Comparison of ENCODE assay signal across 10 mouse cellular contexts in the genomic region with DNA sequence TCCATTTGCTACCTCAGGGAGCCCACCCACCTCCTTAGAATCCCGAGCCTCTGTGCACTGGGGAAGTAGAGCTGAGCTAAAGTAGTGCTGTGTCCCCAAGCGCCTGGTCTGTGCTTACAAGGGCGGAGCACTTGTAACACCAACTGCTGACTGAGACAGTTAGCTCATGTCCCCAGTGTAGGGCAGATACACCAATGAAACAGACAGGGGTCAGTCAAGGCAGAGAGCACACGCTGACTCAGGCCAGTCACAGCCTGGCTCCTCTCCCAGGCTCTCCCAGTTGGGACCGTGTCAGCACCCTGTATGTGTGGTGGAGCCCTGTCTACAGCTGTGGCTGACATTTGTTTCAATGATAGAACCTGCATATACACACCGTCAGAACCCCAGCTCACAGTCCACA. TPM values are rescaled to one million over a fixed set of nuclear protein-coding genes. Genes with fewer than 3 reads are reported as not detected.
DNase-seq lines count a peak whose midpoint lies in the region; ATAC-seq and TF ChIP-seq lines count a peak whose summit lies in the region.
"Had no signal": no experiment of that assay in that cellular context is flagged by ENCODE, and none has a peak within 500 bp of the region (broad histone marks: within the 10 kb centered on the region; RNA-seq: fewer than 3 reads in every experiment).

No protein-coding gene starts in this region.

- no peaks in the 10 kb centered on the region for H3K36me3 ChIP-seq in liver, postnatal 0 days (replicated peaks; ENCODE audit: insufficient read depth, low read length)
- H3K36me3 ChIP-seq in midbrain, embryonic 10.5 days: no peaks in the 10 kb centered on the region
- H3K36me3 ChIP-seq: limb, embryonic 15.5 days had no signal

- peak; percentile 80 for ATAC-seq in erythroblast, adult 5-6 weeks (replicated peaks; ENCODE audit: low FRiP score, poor library complexity, severe bottlenecking)
- ATAC-seq in liver, postnatal 0 days: peak; percentile 47
- ATAC-seq in inflammation-experienced regulatory T-cells, adult 6 months: no peak

- peak overlapping the region; percentile 49; the same call in 1 of the 2 replicates for H3K27ac ChIP-seq in liver, postnatal 0 days (ENCODE audit: low read depth)
- no peak overlapping the region for H3K27ac ChIP-seq in midbrain, embryonic 10.5 days (replicated peaks)
- H3K27ac ChIP-seq: forebrain, embryonic 10.5 days had no signal

- H3K9ac ChIP-seq in liver, postnatal 0 days (replicated peaks): no peak overlapping the region
- H3K9ac ChIP-seq: limb, embryonic 15.5 days had no signal

- no peak overlapping the region for H3K4me2 ChIP-seq in liver, postnatal 0 days (ENCODE audit: low read depth, low read length)
- H3K4me2 ChIP-seq: limb, embryonic 15.5 days had no signal

- intact Hi-C loops in heart, postnatal 10 days (cut with DNase I): loop anchor here (2.0 to 5.0 kb wide), 2 partner anchors 25 to 34 kb away; partner anchors contain the start of gene Emilin2

- peak; percentile 44 for TF ChIP-seq CTCF in liver, postnatal 0 days (IDR thresholded peaks at IDR 0.05; ENCODE audit: low read depth)

- H3K4me1 ChIP-seq in liver, postnatal 0 days (ENCODE audit: insufficient read depth): peaks cover 60% of the 10 kb centered on the region
- peaks cover 3% of the 10 kb centered on the region; the same call in 1 of the 2 replicates for H3K4me1 ChIP-seq in midbrain, embryonic 10.5 days

- peak; percentile 71 for DNase-seq in adrenal gland, adult 2 months
- no peak for DNase-seq in adrenal gland, adult 8-10 months
- peak; percentile 88 to 90 for DNase-seq in heart, postnatal 10 days
- no peak for DNase-seq in liver, postnatal 0 days
- no peak for DNase-seq in midbrain, embryonic 10.5 days (ENCODE audit: low spot score)
- DNase-seq in cerebellum, adult 9-10 months: no peak

- no peak for TF ChIP-seq EP300 in liver, postnatal 0 days (IDR thresholded peaks at IDR 0.05; ENCODE audit: low read depth)

- H3K4me3 ChIP-seq in liver, postnatal 0 days (ENCODE audit: low read depth, low read length): no peak overlapping the region
- no peak overlapping the region for H3K4me3 ChIP-seq in midbrain, embryonic 10.5 days
- H3K4me3 ChIP-seq: forebrain, embryonic 10.5 days; limb, embryonic 15.5 days had no signal

- H3K27me3 ChIP-seq in liver, postnatal 0 days (ENCODE audit: insufficient read depth, low read length): no peaks in the 10 kb centered on the region
- H3K27me3 ChIP-seq in midbrain, embryonic 10.5 days (ENCODE audit: low read depth, poor library complexity, severe bottlenecking): no peaks in the 10 kb centered on the region
- H3K27me3 ChIP-seq: limb, embryonic 15.5 days had no signal

- 44% methylated on average over 6 of the region's 6 CpGs for WGBS in liver, postnatal 0 days (ENCODE audit: insufficient replicate concordance)
- WGBS in midbrain, embryonic 10.5 days: 77% methylated on average over 6 of the region's 6 CpGs

- H3K9me3 ChIP-seq in liver, postnatal 0 days (ENCODE audit: low read length): no peaks in the 10 kb centered on the region
- H3K9me3 ChIP-seq in midbrain, embryonic 10.5 days (replicated peaks): no peaks in the 10 kb centered on the region
- H3K9me3 ChIP-seq: forebrain, embryonic 10.5 days; limb, embryonic 15.5 days had no signal

RNA-seq across cellular contexts. Expression of gene Emilin2, which starts 25.8 kb away (rescaled TPM):
- 1 to 10 TPM; 6.6 to 10.0 TPM for total RNA-seq in adrenal gland, adult 2 months (2021)
- polyA plus RNA-seq in adrenal gland, adult 2 months (2012; rRNA removed): 7.3 and 8.2 TPM in 2 replicates
- total RNA-seq in adrenal gland, adult 8-10 months (2022): 1 to 10 TPM; 4.1 to 8.7 (median 5.4) TPM
- total RNA-seq in erythroblast, adult 5-6 weeks (2015; ENCODE audit: low replicate concordance): 92.0 and 100 TPM in 2 replicates
- 129 and 143 TPM in 2 replicates for total RNA-seq in erythroblast, adult 5-6 weeks (2017; ENCODE audit: low replicate concordance)
- 100 to 1,000 TPM; 185 to 196 TPM for total RNA-seq in heart, postnatal 10 days (2021)
- 10.0 and 12.0 TPM in 2 replicates for polyA plus RNA-seq in liver, postnatal 0 days (2015; fragmentation: Nextera tagmentation; extraction: Ambion mirVana)
- 19.1 and 22.6 TPM in 2 replicates for polyA plus RNA-seq in midbrain, embryonic 10.5 days (2016; fragmentation: Nextera tagmentation; extraction: Ambion mirVana)
- under 1 TPM; 0.08 to 0.21 (median 0.15) TPM for polyA plus RNA-seq in inflammation-experienced regulatory T-cells, adult 6 months (2017; shearing (Covaris generic))

Comparison
In these comparisons a context has a peak if more than half of its experiments do, and no peak if none do; other contexts are left out.
1. DNase-seq: peak in adrenal gland, adult 2 months (single experiment) and heart, postnatal 10 days (2 of 2); none in adrenal gland, adult 8-10 months (single experiment), liver, postnatal 0 days (single experiment), midbrain, embryonic 10.5 days (single experiment) and cerebellum, adult 9-10 months (single experiment).
2. RNA of gene Emilin2, which starts 25.8 kb away (total RNA-seq): 185 to 196 TPM in heart, postnatal 10 days and 92.0 to 143 TPM in erythroblast, adult 5-6 weeks; 6.6 to 10.0 TPM in adrenal gland, adult 2 months and 4.1 to 8.7 TPM in adrenal gland, adult 8-10 months; every median in the first group is over 4 times any median in the second.